Mouse (Mus musculus): ENCODE results near the gene Nmral1.
A peak's percentile ranks its signal among the peaks of the same experiment; 100 is the strongest.
"Not testable (repeated sequence)": the region's sequence is repeated elsewhere in the genome, so short reads cannot be mapped to it uniquely, and the experiment has no call there.

Nmral1 gene

GRCm38 (mm10) chr16:4718753-4719518, at the start of gene Nmral1:
Nmral1 (minus strand) TSS chr16:4719356.
- peak; percentile 54 for DNase-seq (ENCODE audit: low read depth, low spot score)

GRCm38 (mm10) chr16:4768719-4769118, 49.6 kb upstream of the Nmral1 start:
- DNase-seq (ENCODE audit: low read depth, low spot score): no peak

GRCm38 (mm10) chr16:4767012-4767790, 48.0 kb upstream of the Nmral1 start:
- no peak for DNase-seq (ENCODE audit: low read depth, low spot score)

- no peak for DNase-seq (ENCODE audit: low read depth, low spot score)
Observed at GRCm38 (mm10) chr16:4765852-4766251, 46.7 kb upstream of the Nmral1 start.

GRCm38 (mm10) chr16:4763276-4763675, 44.1 kb upstream of the Nmral1 start:
- no peak for DNase-seq (ENCODE audit: low read depth, low spot score)

- no peak for DNase-seq (ENCODE audit: low read depth, low spot score)
Observed at GRCm38 (mm10) chr16:4762437-4762836, 43.3 kb upstream of the Nmral1 start.

GRCm38 (mm10) chr16:4756660-4757335, 37.6 kb upstream of the Nmral1 start:
- not testable (repeated sequence) for DNase-seq (ENCODE audit: low read depth, low spot score)

- no peak for DNase-seq (ENCODE audit: low read depth, low spot score)
Observed at GRCm38 (mm10) chr16:4754045-4754444, 34.9 kb upstream of the Nmral1 start.

- DNase-seq (ENCODE audit: low read depth, low spot score): no peak
Observed at GRCm38 (mm10) chr16:4752155-4752554, 33.0 kb upstream of the Nmral1 start.

GRCm38 (mm10) chr16:4742186-4742585, 23.0 kb upstream of the Nmral1 start:
- DNase-seq (ENCODE audit: low read depth, low spot score): no peak

- no peak for DNase-seq (ENCODE audit: low read depth, low spot score)
Observed at GRCm38 (mm10) chr16:4739994-4740393, 20.8 kb upstream of the Nmral1 start.

- no peak for DNase-seq (ENCODE audit: low read depth, low spot score)
Observed at GRCm38 (mm10) chr16:4736262-4736661, 17.1 kb upstream of the Nmral1 start.

GRCm38 (mm10) chr16:4730776-4731358, 11.7 kb upstream of the Nmral1 start:
- no peak for DNase-seq (ENCODE audit: low read depth, low spot score)

GRCm38 (mm10) chr16:4727963-4728362, 8.8 kb upstream of the Nmral1 start:
- no peak for DNase-seq (ENCODE audit: low read depth, low spot score)

GRCm38 (mm10) chr16:4727526-4727925, 8.4 kb upstream of the Nmral1 start:
- DNase-seq (ENCODE audit: low read depth, low spot score): no peak

- DNase-seq (ENCODE audit: low read depth, low spot score): no peak
Observed at GRCm38 (mm10) chr16:4726528-4727128, 7.5 kb upstream of the Nmral1 start.

- peak; percentile 87 for DNase-seq (ENCODE audit: low read depth, low spot score)
Observed at GRCm38 (mm10) chr16:4725780-4726527, 6.8 kb upstream of the Nmral1 start, which contains the start of gene Hmox2. Hmox2 (plus strand) TSS chr16:4726361.

GRCm38 (mm10) chr16:4725266-4725665, 6.1 kb upstream of the Nmral1 start:
- DNase-seq (ENCODE audit: low read depth, low spot score): no peak

- DNase-seq (ENCODE audit: low read depth, low spot score): no peak
Observed at GRCm38 (mm10) chr16:4722915-4723209, 3.7 kb upstream of the Nmral1 start.

GRCm38 (mm10) chr16:4722128-4722914, 3.2 kb upstream of the Nmral1 start:
- no peak for DNase-seq (ENCODE audit: low read depth, low spot score)
